Mouse (Mus musculus): Measurements from ENCODE around the gene Gm9040. TPM values are rescaled to one million over a fixed set of nuclear protein-coding genes. Genes with fewer than 3 reads are reported as not detected.
"Not testable (repeated sequence)": the region's sequence is repeated elsewhere in the genome, so short reads cannot be mapped to it uniquely, and the experiment has no call there.

Gm9040 gene
- not detected in 2 replicates for total RNA-seq (2014; fragmentation: Nextera tagmentation)
- not detected in 2 replicates for total RNA-seq (2017)

DNA sequence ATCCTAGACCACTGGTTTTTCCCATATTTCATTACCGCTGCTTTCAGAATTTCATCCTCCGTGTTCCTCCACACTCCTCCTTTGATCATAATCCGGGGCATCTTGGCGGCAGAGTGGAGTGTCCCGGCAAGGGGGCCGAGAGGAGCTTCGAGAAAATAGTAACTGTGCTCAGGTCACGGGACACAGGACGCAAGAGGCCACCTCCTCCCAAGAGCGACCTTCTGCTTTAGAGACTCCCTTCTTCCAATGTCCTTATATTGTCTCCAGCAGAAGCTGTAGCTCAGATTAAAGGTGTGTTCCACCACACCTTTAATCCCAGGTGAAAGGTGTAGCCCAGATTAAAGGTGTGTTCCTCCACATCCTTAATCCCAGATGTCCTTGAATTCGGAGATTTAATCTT lies at the start of gene Gm9040:
Gene Gm9040, minus strand, starts transcription at position 101 of the 400 bp plus-strand sequence.
- not testable (repeated sequence) for ATAC-seq (replicated peaks; ENCODE audit: low FRiP score, low TSS enrichment, poor library complexity, severe bottlenecking)

DNA sequence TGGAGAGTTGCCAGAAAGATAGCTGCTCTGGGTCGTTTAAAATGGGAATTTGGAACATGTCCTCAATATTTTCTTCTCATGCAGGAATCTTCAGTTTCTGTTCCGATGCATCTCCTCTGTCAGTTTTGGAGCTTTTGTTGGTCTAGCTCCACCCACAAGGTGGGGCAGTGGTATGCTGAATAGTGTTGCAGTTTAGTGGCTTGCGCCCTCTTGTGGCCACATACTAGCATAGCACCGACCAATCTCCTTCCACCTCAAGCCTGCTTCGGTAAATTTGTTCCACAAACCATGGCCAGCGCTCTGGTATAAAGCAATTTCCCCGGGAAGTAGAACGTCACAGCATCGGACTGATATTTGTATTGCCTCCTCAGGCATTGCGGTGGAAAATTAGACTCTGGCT lies 43.7 kb upstream of the Gm9040 start:
- ATAC-seq (replicated peaks; ENCODE audit: low FRiP score, low TSS enrichment, poor library complexity, severe bottlenecking), result peak; percentile 100

DNA sequence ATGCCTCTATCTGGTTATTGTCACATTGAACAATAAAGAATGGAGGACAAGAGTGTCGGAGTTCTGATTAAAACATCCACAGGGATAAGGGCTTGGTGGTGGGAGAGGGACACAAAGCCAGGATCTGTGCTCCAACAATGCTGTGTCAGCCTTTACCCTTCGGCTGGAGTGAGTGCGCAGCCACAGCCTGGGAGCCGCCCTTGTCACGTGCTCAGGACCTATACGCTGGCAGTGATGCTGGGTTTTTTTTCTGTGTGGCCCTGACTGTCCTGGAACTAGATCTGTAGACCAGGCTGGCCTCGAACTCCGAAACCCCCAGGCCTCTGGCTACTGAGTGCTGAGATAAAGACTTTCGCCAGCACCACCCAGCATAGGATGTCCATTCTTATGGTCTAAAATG lies 42.7 kb upstream of the Gm9040 start:
- ATAC-seq (replicated peaks; ENCODE audit: low FRiP score, low TSS enrichment, poor library complexity, severe bottlenecking), result no peak

DNA sequence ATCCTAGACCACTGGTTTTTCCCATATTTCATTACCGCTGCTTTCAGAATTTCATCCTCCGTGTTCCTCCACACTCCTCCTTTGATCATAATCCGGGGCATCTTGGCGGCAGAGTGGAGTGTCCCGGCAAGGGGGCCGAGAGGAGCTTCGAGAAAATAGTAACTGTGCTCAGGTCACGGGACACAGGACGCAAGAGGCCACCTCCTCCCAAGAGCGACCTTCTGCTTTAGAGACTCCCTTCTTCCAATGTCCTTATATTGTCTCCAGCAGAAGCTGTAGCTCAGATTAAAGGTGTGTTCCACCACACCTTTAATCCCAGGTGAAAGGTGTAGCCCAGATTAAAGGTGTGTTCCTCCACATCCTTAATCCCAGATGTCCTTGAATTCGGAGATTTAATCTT lies 27.2 kb upstream of the Gm9040 start, which contains the start of gene Gm9049:
Gene Gm9049, minus strand, starts transcription at position 101 of the 400 bp plus-strand sequence.
- not testable (repeated sequence) for ATAC-seq (replicated peaks; ENCODE audit: low FRiP score, low TSS enrichment, poor library complexity, severe bottlenecking)

DNA sequence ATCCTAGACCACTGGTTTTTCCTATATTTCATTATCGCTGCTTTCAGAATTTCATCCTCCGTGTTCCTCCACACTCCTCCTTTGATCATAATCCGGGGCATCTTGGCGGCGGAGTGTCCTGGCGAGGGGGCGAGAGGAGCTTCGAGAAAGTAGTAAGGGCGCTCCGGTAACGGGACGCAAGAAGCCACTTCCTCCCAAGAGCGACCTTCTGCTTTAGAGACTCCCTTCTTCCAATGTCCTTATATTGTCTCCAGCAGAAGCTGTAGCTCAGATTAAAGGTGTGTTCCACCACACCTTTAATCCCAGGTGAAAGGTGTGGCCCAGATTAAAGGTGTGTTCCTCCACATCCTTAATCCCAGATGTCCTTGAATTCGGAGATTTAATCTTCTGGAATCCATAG lies 21.8 kb upstream of the Gm9040 start, which contains the start of gene Gm9048:
Gene Gm9048, minus strand, starts transcription at position 101 of the 400 bp plus-strand sequence.
- ATAC-seq (replicated peaks; ENCODE audit: low FRiP score, low TSS enrichment, poor library complexity, severe bottlenecking), result not testable (repeated sequence)

DNA sequence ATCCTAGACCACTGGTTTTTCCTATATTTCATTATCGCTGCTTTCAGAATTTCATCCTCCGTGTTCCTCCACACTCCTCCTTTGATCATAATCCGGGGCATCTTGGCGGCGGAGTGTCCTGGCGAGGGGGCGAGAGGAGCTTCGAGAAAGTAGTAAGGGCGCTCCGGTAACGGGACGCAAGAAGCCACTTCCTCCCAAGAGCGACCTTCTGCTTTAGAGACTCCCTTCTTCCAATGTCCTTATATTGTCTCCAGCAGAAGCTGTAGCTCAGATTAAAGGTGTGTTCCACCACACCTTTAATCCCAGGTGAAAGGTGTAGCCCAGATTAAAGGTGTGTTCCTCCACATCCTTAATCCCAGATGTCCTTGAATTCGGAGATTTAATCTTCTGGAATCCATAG lies 16.4 kb upstream of the Gm9040 start, which contains the start of gene Gm9046:
Gene Gm9046, minus strand, starts transcription at position 101 of the 400 bp plus-strand sequence.
- not testable (repeated sequence) for ATAC-seq (replicated peaks; ENCODE audit: low FRiP score, low TSS enrichment, poor library complexity, severe bottlenecking)

DNA sequence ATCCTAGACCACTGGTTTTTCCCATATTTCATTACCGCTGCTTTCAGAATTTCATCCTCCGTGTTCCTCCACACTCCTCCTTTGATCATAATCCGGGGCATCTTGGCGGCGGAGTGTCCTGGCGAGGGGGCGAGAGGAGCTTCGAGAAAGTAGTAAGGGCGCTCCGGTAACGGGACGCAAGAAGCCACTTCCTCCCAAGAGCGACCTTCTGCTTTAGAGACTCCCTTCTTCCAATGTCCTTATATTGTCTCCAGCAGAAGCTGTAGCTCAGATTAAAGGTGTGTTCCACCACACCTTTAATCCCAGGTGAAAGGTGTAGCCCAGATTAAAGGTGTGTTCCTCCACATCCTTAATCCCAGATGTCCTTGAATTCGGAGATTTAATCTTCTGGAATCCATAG lies 11.0 kb upstream of the Gm9040 start, which contains the start of gene Gm9045:
Gene Gm9045, minus strand, starts transcription at position 101 of the 400 bp plus-strand sequence.
- ATAC-seq (replicated peaks; ENCODE audit: low FRiP score, low TSS enrichment, poor library complexity, severe bottlenecking), result not testable (repeated sequence)

DNA sequence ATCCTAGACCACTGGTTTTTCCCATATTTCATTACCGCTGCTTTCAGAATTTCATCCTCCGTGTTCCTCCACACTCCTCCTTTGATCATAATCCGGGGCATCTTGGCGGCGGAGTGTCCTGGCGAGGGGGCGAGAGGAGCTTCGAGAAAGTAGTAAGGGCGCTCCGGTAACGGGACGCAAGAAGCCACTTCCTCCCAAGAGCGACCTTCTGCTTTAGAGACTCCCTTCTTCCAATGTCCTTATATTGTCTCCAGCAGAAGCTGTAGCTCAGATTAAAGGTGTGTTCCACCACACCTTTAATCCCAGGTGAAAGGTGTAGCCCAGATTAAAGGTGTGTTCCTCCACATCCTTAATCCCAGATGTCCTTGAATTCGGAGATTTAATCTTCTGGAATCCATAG lies 5.5 kb upstream of the Gm9040 start, which contains the start of gene Gm9044:
Gene Gm9044, minus strand, starts transcription at position 101 of the 400 bp plus-strand sequence.
- ATAC-seq (replicated peaks; ENCODE audit: low FRiP score, low TSS enrichment, poor library complexity, severe bottlenecking), result not testable (repeated sequence)

DNA sequence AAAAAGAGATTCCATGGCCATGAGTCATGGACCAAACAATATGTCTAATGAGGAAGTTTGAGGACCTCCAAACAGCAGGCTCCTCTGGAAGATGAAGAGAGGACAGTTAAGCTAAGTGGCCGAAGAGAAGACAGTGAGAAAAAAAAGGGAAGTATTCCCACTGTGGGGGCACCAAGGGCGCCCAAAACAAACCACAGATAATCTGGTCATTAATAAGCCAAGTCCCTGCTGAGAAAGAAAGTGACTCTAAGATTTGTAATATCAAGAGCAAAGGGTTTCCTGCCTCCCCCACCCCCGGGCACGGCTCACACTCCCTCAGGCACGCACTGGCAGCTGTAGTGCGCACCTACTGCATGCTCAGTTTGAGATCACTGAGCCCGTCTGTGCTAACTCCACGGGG lies 7.7 kb downstream of the Gm9040 start:
- ATAC-seq (replicated peaks; ENCODE audit: low FRiP score, low TSS enrichment, poor library complexity, severe bottlenecking), result no peak

DNA sequence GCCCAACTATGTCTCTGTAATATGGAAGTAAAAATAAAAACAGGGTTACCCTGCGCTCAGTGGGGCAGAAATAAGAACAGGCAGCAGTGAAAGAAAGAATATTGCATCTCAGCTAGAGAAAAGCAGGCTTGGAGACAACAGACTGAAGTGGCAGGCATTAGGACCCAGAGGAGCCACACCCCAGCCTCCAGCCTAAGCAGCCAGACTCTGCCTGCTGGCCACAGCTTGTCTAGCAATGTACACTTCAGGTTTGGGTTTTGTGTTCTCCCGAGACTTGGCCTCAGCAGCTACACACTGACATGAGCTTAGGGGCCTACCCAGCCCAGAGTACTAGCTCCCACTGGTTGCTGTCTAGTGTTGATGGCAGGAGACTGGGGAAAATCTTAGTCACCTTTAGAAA lies 24.6 kb downstream of the Gm9040 start:
- peak; percentile 73; the same call in 1 of the 2 replicates for ATAC-seq (replicated peaks; ENCODE audit: low FRiP score, low TSS enrichment, poor library complexity, severe bottlenecking)

DNA sequence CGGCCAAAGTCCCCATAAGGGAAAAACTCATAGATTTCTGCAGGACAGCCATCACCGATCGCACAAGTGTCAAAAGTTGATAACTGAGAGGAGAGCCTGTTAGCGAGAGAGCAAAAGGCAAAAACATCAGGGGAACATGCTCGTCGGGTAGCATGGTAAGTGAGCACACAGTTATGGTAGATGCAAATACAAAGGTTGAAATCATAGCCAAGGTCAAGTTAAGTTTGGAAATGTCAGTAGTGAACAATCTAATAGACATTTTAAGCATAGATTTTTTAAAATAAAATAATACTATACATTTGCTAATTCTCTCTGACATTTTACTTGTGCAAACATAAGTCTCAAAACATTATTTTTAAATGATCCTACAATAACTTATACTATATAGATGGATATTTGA lies 31.8 kb downstream of the Gm9040 start, which contains the start of gene Iltifb:
Gene Iltifb, minus strand, starts transcription at position 101 of the 400 bp plus-strand sequence.
- no peak for ATAC-seq (replicated peaks; ENCODE audit: low FRiP score, low TSS enrichment, poor library complexity, severe bottlenecking)

DNA sequence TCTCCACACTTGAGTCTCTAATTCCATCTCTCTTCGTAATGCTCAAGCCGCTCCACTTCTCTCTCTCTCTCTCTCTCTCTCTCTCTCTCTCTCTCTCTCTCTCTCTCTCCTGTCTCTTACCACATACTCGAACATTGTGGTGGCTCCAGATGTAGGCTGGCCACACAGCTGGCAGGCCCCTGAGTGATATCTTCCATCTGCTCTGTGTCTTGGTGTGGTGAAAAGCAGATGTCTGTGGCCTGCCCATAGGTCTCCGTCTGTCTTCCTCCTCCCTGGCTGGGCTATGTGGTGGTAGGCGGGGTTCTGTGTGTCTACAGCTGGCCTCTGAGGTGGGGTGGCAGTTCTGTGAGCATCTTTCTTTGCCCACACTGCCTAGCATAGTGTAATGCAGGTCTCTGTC lies 43.8 kb downstream of the Gm9040 start:
- ATAC-seq (replicated peaks; ENCODE audit: low FRiP score, low TSS enrichment, poor library complexity, severe bottlenecking), result not testable (repeated sequence)

DNA sequence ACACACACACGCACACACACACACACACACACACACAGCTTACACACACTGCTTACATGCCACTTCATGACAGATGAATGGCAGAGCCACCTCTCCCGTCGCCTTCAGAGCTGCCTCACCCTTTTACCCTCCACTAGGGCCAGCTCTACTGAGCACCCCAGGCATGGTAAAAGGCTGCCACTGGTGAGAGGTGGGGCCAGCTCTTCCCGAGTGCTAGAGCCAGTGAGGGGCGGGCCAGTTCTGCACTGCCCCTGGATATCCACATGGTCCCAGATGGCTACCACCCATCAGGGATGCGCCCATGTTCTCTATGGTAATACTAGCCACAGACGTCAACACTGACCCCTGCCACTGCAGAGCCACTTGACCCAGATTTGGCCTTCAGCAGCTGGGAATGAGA lies 44.2 kb downstream of the Gm9040 start:
- not testable (repeated sequence) for ATAC-seq (replicated peaks; ENCODE audit: low FRiP score, low TSS enrichment, poor library complexity, severe bottlenecking)

DNA sequence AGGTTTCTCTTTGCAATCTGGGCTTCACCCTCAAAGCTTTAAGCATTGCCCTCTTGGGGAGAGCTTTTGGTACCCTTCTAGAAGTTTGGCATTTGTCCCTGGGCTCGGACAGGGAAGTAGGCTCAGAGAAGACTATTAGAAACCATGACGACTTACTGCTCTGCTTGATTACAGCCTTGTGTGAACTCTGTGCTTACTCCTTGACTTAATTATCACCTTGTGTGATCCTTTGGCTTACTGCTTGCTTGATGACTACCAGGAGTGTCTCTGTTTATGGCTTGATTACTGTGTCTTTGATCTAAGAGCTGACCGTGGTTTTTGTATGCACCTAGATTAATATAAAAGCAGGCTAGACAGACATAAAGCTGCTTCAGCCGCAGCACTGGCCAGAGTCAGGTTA lies 48.7 kb downstream of the Gm9040 start:
- ATAC-seq (replicated peaks; ENCODE audit: low FRiP score, low TSS enrichment, poor library complexity, severe bottlenecking), result not testable (repeated sequence)

Other genes starting within 250 kb of the Gm9040 start
- gene Mdm1, start 185.2 kb downstream of the Gm9040 start, total RNA-seq (2014; fragmentation: Nextera tagmentation), result 10.9 and 13.6 TPM in 2 replicates
- 25.2 and 29.6 TPM in 2 replicates for gene Mdm1, start 185.2 kb downstream of the Gm9040 start, total RNA-seq (2017)
- gene Il22, start 122.0 kb downstream of the Gm9040 start, total RNA-seq (2014; fragmentation: Nextera tagmentation), result not detected in 2 replicates
- not detected in 2 replicates for gene Il22, start 122.0 kb downstream of the Gm9040 start, total RNA-seq (2017)
- gene Gm32717, start 86.2 kb downstream of the Gm9040 start, total RNA-seq (2014; fragmentation: Nextera tagmentation), result not detected in 2 replicates
- 0.42 TPM in 1 of 2 replicates, not detected in the other for gene Gm32717, start 86.2 kb downstream of the Gm9040 start, total RNA-seq (2017)
- not detected in 2 replicates for gene Gm32802, start 68.3 kb downstream of the Gm9040 start, total RNA-seq (2014; fragmentation: Nextera tagmentation)
- gene Gm32802, start 68.3 kb downstream of the Gm9040 start, total RNA-seq (2017), result 0.42 TPM in 1 of 2 replicates, not detected in the other
- not detected in 2 replicates for gene Iltifb, start 31.9 kb downstream of the Gm9040 start, total RNA-seq (2014; fragmentation: Nextera tagmentation)
- not detected in 2 replicates for gene Iltifb, start 31.9 kb downstream of the Gm9040 start, total RNA-seq (2017)
- gene Gm9044, start 5.4 kb upstream of the Gm9040 start, total RNA-seq (2014; fragmentation: Nextera tagmentation), result not detected in 2 replicates
- gene Gm9044, start 5.4 kb upstream of the Gm9040 start, total RNA-seq (2017), result not detected in 2 replicates
- gene Gm9045, start 10.9 kb upstream of the Gm9040 start, total RNA-seq (2014; fragmentation: Nextera tagmentation), result 0.09 TPM in 1 of 2 replicates, not detected in the other
- 0.08 TPM in 1 of 2 replicates, not detected in the other for gene Gm9045, start 10.9 kb upstream of the Gm9040 start, total RNA-seq (2017)
- not detected in 2 replicates for gene Gm9046, start 16.3 kb upstream of the Gm9040 start, total RNA-seq (2014; fragmentation: Nextera tagmentation)
- not detected in 2 replicates for gene Gm9046, start 16.3 kb upstream of the Gm9040 start, total RNA-seq (2017)
- not detected in 2 replicates for gene Gm9048, start 21.7 kb upstream of the Gm9040 start, total RNA-seq (2014; fragmentation: Nextera tagmentation)
- not detected in 2 replicates for gene Gm9048, start 21.7 kb upstream of the Gm9040 start, total RNA-seq (2017)
- gene Gm9049, start 27.1 kb upstream of the Gm9040 start, total RNA-seq (2014; fragmentation: Nextera tagmentation), result 0.09 TPM in 1 of 2 replicates, not detected in the other
- gene Gm9049, start 27.1 kb upstream of the Gm9040 start, total RNA-seq (2017), result 0.08 TPM in 1 of 2 replicates, not detected in the other
- not detected in 2 replicates for gene Ifng, start 114.1 kb upstream of the Gm9040 start, total RNA-seq (2014; fragmentation: Nextera tagmentation)
- 6.3 and 18.8 TPM in 2 replicates for gene Ifng, start 114.1 kb upstream of the Gm9040 start, total RNA-seq (2017)

Data from megakaryocyte-erythroid progenitor cell, adult 5-6 weeks (primary cell).